Mouse (Mus musculus): ENCODE measurements at regions not wholly inside any gene's neighbourhood (a gene's known extent, or its start where the extent isn't known, plus 50 kb on each side); places are given as distances from the start of the nearest gene placed in this dataset.

GRCm38 (mm10) chr11:113096209-113096608 lies 314.2 kb downstream of the Sox9 start:
- no peak for DNase-seq

GRCm38 (mm10) chr11:113098360-113098759 lies 316.3 kb downstream of the Sox9 start:
- no peak for DNase-seq

- DNase-seq, result no peak
These were observed 318.8 kb downstream of the Sox9 start for GRCm38 (mm10) chr11:113100800-113101199.

- no peak for DNase-seq
These were observed 319.5 kb downstream of the Sox9 start for GRCm38 (mm10) chr11:113101534-113101933.

- no peak for DNase-seq
These were observed 321.3 kb downstream of the Sox9 start for GRCm38 (mm10) chr11:113103161-113103845.

GRCm38 (mm10) chr11:113105371-113105770 lies 323.3 kb downstream of the Sox9 start:
- no peak for DNase-seq

GRCm38 (mm10) chr11:113107205-113107844 lies 325.3 kb downstream of the Sox9 start:
- no peak for DNase-seq

- DNase-seq, result no peak
These were observed 326.1 kb downstream of the Sox9 start for GRCm38 (mm10) chr11:113107966-113108699.

GRCm38 (mm10) chr11:113109096-113109495 lies 327.1 kb downstream of the Sox9 start:
- DNase-seq, result no peak

GRCm38 (mm10) chr11:113113220-113113817 lies 331.3 kb downstream of the Sox9 start:
- no peak for DNase-seq

GRCm38 (mm10) chr11:113117179-113117898 lies 335.3 kb downstream of the Sox9 start:
- no peak for DNase-seq

- no peak for DNase-seq
These were observed 338.5 kb downstream of the Sox9 start for GRCm38 (mm10) chr11:113120570-113120969.

GRCm38 (mm10) chr11:113121307-113121706 lies 339.3 kb downstream of the Sox9 start:
- no peak for DNase-seq

- DNase-seq, result no peak
These were observed 340.1 kb downstream of the Sox9 start for GRCm38 (mm10) chr11:113122137-113122536.

- DNase-seq, result no peak
These were observed 340.9 kb downstream of the Sox9 start for GRCm38 (mm10) chr11:113122964-113123363.

- no peak for DNase-seq
These were observed 343.8 kb downstream of the Sox9 start for GRCm38 (mm10) chr11:113125832-113126231.

GRCm38 (mm10) chr11:113129192-113129591 lies 347.2 kb downstream of the Sox9 start:
- no peak for DNase-seq

- no peak for DNase-seq
These were observed 348.0 kb downstream of the Sox9 start for GRCm38 (mm10) chr11:113129975-113130374.

GRCm38 (mm10) chr11:113132078-113133064 lies 350.3 kb downstream of the Sox9 start:
- peak; percentile 38 for DNase-seq

GRCm38 (mm10) chr11:113133407-113133806 lies 351.4 kb downstream of the Sox9 start:
- DNase-seq, result no peak

- no peak for DNase-seq
These were observed 353.2 kb downstream of the Sox9 start for GRCm38 (mm10) chr11:113135261-113135660.

- no peak for DNase-seq
These were observed 356.4 kb downstream of the Sox9 start for GRCm38 (mm10) chr11:113138462-113138861.
